Mouse (Mus musculus) mature B cell (primary cell): ENCODE results near the gene Catsper1.
"Not testable (repeated sequence)": the region's sequence is repeated elsewhere in the genome, so short reads cannot be mapped to it uniquely, and the experiment has no call there.

Experiments
- in situ Hi-C: fragments of 300-500 bp; cut with MboI; formaldehyde crosslinking; loops from 2 replicates; pipeline ENCODE4 v1.14.3; 2019

Gene Catsper1

DNA sequence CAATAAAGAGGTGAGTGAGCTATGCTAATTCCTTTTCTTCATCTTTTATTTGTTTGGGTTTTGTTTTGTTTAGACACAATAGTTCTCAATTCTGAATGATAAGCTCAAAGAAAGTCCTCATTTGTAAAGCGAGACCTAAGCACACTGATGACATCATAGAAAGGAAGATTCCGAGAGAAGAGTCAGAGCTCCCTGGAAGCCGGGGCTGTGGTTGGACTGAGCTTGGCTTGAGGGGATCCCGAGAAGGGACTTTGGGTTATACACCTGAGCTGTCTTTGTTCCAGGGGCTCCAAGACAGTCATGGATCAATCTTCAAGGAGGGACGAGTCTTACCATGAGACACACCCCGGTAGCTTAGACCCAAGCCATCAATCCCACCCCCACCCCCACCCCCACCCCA is at the start of gene Catsper1:
Gene Catsper1, plus strand, starts transcription at position 301 of the 400 bp plus-strand sequence.
- in situ Hi-C loops: no loop called here

- in situ Hi-C loops: no loop called here
These were observed 40.4 kb upstream of the Catsper1 start, which contains the start of gene Sf3b2 for GRCm38 (mm10) chr19:5294972-5295735. TSS of gene Sf3b2 (minus strand) at chr19:5295455.

GRCm38 (mm10) chr19:5295736-5296075 is 39.8 kb upstream of the Catsper1 start:
- in situ Hi-C loops: no loop called here

GRCm38 (mm10) chr19:5296630-5297029 is 38.9 kb upstream of the Catsper1 start:
- in situ Hi-C loops: no loop called here

GRCm38 (mm10) chr19:5297903-5298800 is 37.4 kb upstream of the Catsper1 start, which contains the start of gene Gal3st3:
TSS of gene Gal3st3 (plus strand) at chr19:5298331.
- in situ Hi-C loops: no loop called here

DNA sequence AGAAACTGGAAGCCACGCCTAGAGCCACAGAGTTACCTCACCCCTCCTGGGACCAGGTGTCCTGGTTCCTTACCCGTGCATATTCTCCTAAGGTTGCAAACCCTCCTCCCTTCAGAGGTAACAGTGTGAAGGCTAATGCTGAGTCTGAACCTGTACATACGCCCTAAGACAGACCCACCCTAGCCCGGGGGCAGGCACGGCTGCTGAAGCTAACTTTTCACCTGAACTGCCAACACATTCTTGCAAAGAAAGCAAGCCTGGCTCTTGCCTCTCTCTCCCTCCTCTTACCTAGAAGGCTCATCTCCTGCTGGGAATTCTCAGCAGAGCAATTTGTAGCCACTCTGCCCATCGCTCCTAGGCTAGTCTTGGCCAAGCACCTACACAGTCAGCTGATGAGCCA is 35.0 kb upstream of the Catsper1 start:
- in situ Hi-C loops: no loop called here

DNA sequence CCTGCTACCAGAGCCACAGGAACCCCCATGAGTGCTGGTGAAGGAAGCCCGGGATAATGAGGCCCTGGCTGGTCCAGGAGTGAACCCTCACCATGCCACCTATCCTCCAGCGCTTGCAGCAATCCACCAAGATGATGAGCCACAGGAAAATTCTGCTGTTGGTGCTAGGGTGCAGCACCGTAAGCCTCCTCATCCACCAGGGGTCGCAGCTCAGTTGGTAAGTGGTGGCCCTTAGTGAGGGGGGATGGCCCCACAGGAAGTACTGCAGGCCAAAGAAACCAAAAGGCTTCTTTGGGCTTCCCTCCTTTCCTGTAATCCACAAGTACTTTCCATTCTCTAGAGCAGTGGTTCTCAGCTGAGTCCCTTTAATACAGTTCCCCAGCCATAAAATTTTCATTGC is 33.1 kb upstream of the Catsper1 start:
- in situ Hi-C loops: no loop called here

- in situ Hi-C loops: no loop called here
These were observed 29.3 kb upstream of the Catsper1 start for GRCm38 (mm10) chr19:5306279-5306678.

GRCm38 (mm10) chr19:5306968-5307734 is 28.4 kb upstream of the Catsper1 start:
- in situ Hi-C loops: no loop called here

- in situ Hi-C loops: no loop called here
These were observed 26.5 kb upstream of the Catsper1 start for GRCm38 (mm10) chr19:5309025-5309424.

DNA sequence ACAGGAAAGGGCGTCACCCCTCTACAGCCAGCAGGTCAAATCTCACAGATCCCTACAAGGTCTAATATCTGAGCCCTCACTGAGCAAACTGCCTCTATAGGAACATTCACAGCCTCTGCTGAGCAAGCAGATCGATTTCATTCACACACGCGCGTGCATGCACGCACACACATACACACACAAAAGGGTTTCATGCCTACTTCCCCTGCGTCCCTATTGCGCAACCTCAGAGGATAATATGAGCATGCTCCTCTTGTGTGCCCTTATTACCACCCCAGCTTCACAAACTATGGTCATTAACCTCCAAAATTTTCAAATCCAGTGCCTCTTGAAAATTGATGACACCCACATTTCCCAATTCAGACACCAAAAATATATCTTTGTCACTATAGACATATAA is 22.4 kb upstream of the Catsper1 start:
- in situ Hi-C loops: no loop called here

GRCm38 (mm10) chr19:5323801-5324200 is 11.7 kb upstream of the Catsper1 start:
- in situ Hi-C loops: no loop called here

GRCm38 (mm10) chr19:5327970-5328369 is 7.6 kb upstream of the Catsper1 start:
- in situ Hi-C loops: no loop called here

GRCm38 (mm10) chr19:5334741-5335140 is 800 bp upstream of the Catsper1 start:
- in situ Hi-C loops: no loop called here

GRCm38 (mm10) chr19:5337975-5338374 is 2.4 kb downstream of the Catsper1 start:
- in situ Hi-C loops: no loop called here

DNA sequence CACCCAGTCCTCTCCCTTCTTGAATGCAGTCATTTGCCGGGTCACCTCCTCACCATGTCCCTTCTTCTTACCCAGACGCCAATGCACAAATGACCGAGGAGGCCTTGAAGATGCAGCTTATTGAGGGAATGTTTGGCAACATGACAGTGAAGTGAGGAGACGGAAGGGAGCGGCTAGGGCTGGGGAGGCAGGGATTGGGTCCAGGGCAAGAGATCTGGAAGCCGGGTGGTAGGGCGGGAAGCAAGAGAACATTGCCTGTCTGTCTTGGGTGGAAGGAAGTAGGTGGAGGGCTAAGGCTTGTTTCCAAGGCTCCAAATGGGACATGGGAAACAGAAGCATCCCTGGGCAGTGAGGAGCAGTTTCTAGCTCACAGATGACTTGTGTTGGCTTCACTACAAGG is 5.8 kb downstream of the Catsper1 start:
- in situ Hi-C loops: no loop called here

DNA sequence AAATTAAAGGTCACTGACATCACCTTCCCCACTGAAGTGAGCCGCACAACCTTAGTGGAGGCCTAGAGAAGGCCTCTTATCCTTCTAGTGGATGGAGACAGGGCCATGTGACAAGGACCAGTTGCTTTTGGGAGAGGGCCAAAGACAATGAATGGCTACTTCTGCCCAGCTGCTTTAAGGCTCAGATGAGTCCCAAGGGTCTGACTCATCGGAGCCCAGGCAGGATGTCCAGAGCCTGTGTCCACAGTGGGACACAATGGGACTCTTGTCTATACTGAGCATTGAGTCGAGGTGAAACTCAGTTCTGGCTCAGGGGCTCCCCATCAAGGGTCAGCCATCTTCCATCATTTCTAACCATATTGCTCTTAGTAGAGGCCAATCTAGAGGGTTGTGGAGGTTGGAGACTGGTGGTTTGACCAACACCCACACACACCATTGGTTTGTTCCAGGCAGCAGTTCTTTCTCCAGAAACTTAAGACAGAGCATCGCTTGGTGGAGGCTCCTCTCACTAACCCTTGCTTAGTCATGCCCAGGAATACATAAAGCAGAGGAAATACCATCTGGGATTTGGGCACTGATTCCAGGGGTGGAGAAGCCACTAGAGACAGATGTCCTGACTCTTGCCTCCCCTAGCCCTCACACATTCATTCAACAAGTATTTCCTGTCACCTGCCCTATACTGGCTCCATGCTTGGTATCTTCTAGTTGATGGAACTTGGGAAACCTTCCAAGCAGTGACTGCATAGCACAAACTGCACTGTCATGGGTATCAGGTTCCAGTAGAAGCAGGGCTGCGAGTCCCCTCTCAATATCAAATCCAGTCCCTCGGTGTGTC is 10.0 kb downstream of the Catsper1 start:
- in situ Hi-C loops: no loop called here

GRCm38 (mm10) chr19:5348064-5348463 is 12.5 kb downstream of the Catsper1 start:
- in situ Hi-C loops: no loop called here

- in situ Hi-C loops: no loop called here
These were observed 13.3 kb downstream of the Catsper1 start for GRCm38 (mm10) chr19:5348526-5349501.

- in situ Hi-C loops: not testable (repeated sequence)
These were observed 13.9 kb downstream of the Catsper1 start, which contains the start of gene Cst6 for GRCm38 (mm10) chr19:5349502-5349873. TSS of gene Cst6 (minus strand) at chr19:5349574.
